Mouse (Mus musculus) kidney, embryonic 16.5 days (tissue): ENCODE measurements around the gene Oca2. TPM values are rescaled to one million over a fixed set of nuclear protein-coding genes. Genes with fewer than 3 reads are reported as not detected.

Experiments
- ATAC-seq: fragments of 200-750 bp; cut with Nextera tagmentation; 2 replicates; pipeline ENCODE4 v1.8.0; 2017; ENCODE audit warnings: moderate TSS enrichment; ENCODE audit not compliant: low FRiP score, low TSS enrichment
- H3K27ac ChIP-seq: fragments of 300-500 bp; sonication (generic); 2 replicates; pipeline ENCODE4 v1.5.1; 2014; ENCODE audit warnings: low read length
- H3K27me3 ChIP-seq: fragments of 300-500 bp; sonication (generic); 2 replicates; pipeline ENCODE4 v1.6.1; 2014; ENCODE audit warnings: low read length, control low read depth, mixed read lengths; ENCODE audit not compliant: insufficient read depth
- H3K36me3 ChIP-seq: fragments of 300-500 bp; sonication (generic); 2 replicates; pipeline ENCODE4 v1.6.1; 2014; ENCODE audit warnings: low read length, control low read depth, mixed read lengths; ENCODE audit not compliant: insufficient read depth
- H3K4me1 ChIP-seq: fragments of 300-500 bp; sonication (generic); 2 replicates; pipeline ENCODE4 v1.6.1; 2014; ENCODE audit warnings: low read length, control low read depth, mixed read lengths; ENCODE audit not compliant: insufficient read depth
- H3K4me2 ChIP-seq: fragments of 300-500 bp; sonication (generic); replicated peaks from 2 replicates; pipeline ENCODE4 v1.6.1; 2014; ENCODE audit warnings: low read depth, low read length
- H3K4me3 ChIP-seq: fragments of 300-500 bp; sonication (generic); 2 replicates; pipeline ENCODE4 v1.5.1; 2014; ENCODE audit warnings: mild to moderate bottlenecking, low read length
- H3K9ac ChIP-seq: fragments of 300-500 bp; sonication (generic); replicated peaks from 2 replicates; pipeline ENCODE4 v1.6.1; 2014; ENCODE audit warnings: low read length
- H3K9me3 ChIP-seq: fragments of 300-500 bp; sonication (generic); 2 replicates; pipeline ENCODE4 v1.6.1; 2016; ENCODE audit warnings: low read length, control low read depth
- whole genome bisulfite sequencing: fragments of 180-500 bp; shearing (Covaris S2); extraction: QIAGEN DNeasy Blood & Tissue Kit; methylation state at CpG from one replicate; pipeline ENCODE4 v1.1.7; 2014; 5-methylcytosine and 5-hydroxymethylcytosine counted together
- polyA plus RNA-seq: library from polyadenylated mRNA; unstranded; fragments of >200 nt; fragmentation: Nextera tagmentation; extraction: Ambion mirVana; gene quantifications from 2 replicates; pipeline ENCODE4 v1.2.1, GENCODE M21; 2015

The Oca2 gene
- polyA plus RNA-seq, 1 experiment from 2014 or later, result 0.12 TPM

DNA sequence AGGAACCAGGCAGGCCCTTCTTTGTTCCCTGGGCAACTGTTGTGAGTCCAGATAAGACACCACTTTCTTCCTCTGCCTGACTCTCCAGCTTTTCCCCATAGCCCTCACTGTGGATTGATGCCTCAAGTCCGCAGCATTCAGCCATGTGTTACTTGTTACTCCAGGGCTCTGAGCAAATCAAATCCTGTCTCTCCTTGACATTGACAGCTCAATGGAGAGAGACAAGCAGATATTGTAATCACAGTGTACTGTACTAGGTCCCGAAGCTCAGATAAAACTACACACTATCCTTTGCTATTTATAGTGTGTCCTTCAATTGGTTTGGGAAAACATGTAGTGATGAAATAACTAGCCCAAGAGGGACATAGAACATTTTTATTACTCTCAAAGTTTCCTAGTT is 258.7 kb downstream of the Oca2 start:
- H3K4me3 ChIP-seq, result no peak overlapping the region
- no peak for ATAC-seq
- no peaks in the 10 kb centered on the region for H3K9me3 ChIP-seq
- WGBS, result 69% methylated on average over 2 of the region's 2 CpGs
- H3K36me3 ChIP-seq, result no peaks in the 10 kb centered on the region
- H3K4me2 ChIP-seq, result no peak overlapping the region
- H3K27me3 ChIP-seq, result no peaks in the 10 kb centered on the region
- H3K9ac ChIP-seq, result no peak overlapping the region
- no peak overlapping the region for H3K27ac ChIP-seq
- no peaks in the 10 kb centered on the region for H3K4me1 ChIP-seq

- no peak overlapping the region for H3K4me3 ChIP-seq
- H3K4me1 ChIP-seq, result no peaks in the 10 kb centered on the region
- WGBS, result 54% methylated on average over 2 of the region's 2 CpGs
- no peaks in the 10 kb centered on the region for H3K9me3 ChIP-seq
- no peak overlapping the region for H3K9ac ChIP-seq
- no peaks in the 10 kb centered on the region for H3K36me3 ChIP-seq
- H3K27me3 ChIP-seq, result no peaks in the 10 kb centered on the region
- H3K4me2 ChIP-seq, result no peak overlapping the region
- ATAC-seq, result no peak
- no peak overlapping the region for H3K27ac ChIP-seq
Observed at GRCm38 (mm10) chr7:56499319-56499718, 259.8 kb downstream of the Oca2 start.

DNA sequence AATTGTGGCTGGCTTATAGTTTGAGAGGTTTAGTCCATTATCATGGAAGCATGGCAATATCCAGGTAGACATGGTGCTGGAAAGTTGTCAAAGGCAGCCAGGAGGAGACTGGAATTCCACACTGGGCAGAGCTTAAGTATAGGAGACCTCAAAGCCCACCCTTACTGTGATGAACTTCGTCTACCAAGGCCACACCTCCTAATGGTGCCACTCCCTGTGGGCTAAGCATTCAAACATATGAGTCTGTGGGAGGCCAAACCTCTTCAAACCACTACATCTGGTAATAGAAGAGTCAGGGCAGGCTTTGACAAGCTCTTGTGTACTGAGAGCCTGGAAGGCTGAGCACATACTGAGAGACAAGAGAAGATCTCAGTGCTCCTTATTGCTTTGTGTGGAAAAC is 260.2 kb downstream of the Oca2 start:
- Histone ChIP-seq H3K4me1 (no peaks in the 10 kb centered on the region), H3K4me3 (no peak overlapping the region), H3K36me3 (no peaks in the 10 kb centered on the region), H3K27ac (no peak overlapping the region), H3K4me2 (no peak overlapping the region), H3K9ac (no peak overlapping the region), H3K27me3 (no peaks in the 10 kb centered on the region), H3K9me3 (no peaks in the 10 kb centered on the region)
- WGBS, result 55% methylated on average over 1 of the region's 1 CpGs
- no peak for ATAC-seq

DNA sequence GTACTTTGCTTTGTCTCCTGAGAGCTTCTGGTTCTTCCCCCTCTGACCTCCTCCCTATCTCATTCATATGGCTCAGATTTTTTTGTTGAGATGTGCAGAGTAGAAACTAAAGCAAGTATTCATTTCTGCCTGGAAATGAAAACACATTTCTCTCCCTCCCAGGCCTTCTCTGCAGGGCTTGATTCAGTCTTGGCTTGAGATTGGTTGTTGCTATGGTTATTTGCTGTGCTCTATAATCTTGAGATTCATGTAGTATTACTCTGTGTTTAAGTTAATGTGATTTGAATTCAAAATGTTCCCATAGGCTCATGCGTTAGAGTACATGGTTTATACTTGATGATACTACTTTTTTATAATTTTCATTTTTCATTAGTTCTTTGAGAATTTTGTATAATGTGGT is 260.9 kb downstream of the Oca2 start:
- 85% methylated on average over 1 of the region's 1 CpGs for WGBS
- ATAC-seq, result no peak
- Histone ChIP-seq H3K4me1 (no peaks in the 10 kb centered on the region), H3K4me3 (no peak overlapping the region), H3K27me3 (no peaks in the 10 kb centered on the region), H3K9ac (no peak overlapping the region), H3K36me3 (no peaks in the 10 kb centered on the region), H3K27ac (no peak overlapping the region), H3K4me2 (no peak overlapping the region), H3K9me3 (no peaks in the 10 kb centered on the region)

DNA sequence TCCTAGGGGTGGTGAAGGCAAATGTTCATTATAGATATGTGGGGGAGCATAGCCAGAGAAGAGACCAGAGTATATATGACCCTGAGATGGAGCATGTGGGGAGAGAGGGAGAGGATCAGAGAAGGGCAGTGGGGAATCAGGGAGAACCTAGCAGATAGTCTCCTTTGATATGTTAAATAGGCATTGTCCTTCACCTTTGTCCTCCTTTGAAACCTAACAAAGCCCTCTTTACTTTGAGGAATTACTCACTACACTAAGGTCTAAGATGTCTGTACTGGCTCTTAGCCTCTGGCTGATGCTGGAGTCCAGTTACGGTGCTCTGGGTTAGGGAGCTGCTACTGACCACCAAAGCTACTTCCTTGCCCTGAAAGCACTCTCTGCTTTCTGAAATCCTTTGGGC is 279.0 kb downstream of the Oca2 start:
- H3K9ac ChIP-seq, result no peak overlapping the region
- H3K4me2 ChIP-seq, result no peak overlapping the region
- H3K4me3 ChIP-seq, result no peak overlapping the region
- H3K4me1 ChIP-seq, result no peaks in the 10 kb centered on the region
- 58% methylated on average over 1 of the region's 1 CpGs for WGBS
- H3K27me3 ChIP-seq, result no peaks in the 10 kb centered on the region
- H3K36me3 ChIP-seq, result no peaks in the 10 kb centered on the region
- no peak overlapping the region for H3K27ac ChIP-seq
- no peaks in the 10 kb centered on the region for H3K9me3 ChIP-seq
- no peak for ATAC-seq

DNA sequence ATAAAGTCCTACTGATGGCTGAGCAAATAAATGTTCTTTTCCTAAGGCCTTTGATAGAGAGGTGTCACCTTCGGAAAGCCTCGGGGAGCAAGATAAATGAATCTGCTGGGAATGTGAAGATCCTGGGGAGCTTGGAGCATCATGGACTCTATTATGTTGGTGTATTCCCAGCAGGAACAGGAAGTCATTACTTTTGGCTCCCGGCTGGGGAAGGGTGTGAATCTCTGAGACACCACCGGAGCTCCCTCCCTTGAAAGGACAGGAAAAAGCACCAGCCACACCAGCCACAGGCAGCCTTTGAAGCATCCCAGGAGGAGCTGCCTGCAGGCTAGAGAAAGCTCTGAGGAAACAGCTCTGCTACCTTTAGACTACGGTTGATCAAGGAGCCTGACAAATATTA is 280.2 kb downstream of the Oca2 start:
- 8% methylated on average over 5 of the region's 5 CpGs for WGBS
- Histone ChIP-seq H3K36me3 (no peaks in the 10 kb centered on the region), H3K4me1 (no peaks in the 10 kb centered on the region), H3K9ac (no peak overlapping the region), H3K27ac (no peak overlapping the region), H3K27me3 (no peaks in the 10 kb centered on the region), H3K9me3 (no peaks in the 10 kb centered on the region), H3K4me3 (no peak overlapping the region), H3K4me2 (no peak overlapping the region; the same call in 1 of the 2 replicates)
- no peak for ATAC-seq

DNA sequence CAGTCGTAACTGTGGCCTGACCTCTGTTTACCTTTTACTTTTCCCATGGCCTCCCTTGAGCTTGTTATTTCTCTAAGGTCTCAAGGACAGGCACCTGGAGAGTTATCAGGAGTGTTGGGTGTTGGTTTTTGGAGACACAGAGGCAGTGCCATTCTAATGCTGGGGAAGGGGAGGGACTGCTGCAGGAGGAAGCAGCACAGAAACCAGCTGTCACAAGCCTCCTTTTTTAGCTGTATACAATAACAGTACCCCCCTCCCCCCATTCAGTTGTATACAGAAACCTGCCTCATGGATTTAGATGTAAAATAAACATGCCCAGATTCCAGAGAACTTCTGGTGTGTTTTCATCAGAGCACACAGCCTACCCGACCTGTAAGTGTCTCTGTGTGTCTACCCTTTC is 295.3 kb downstream of the Oca2 start:
- Histone ChIP-seq H3K27me3 (no peaks in the 10 kb centered on the region), H3K9me3 (no peaks in the 10 kb centered on the region), H3K4me3 (no peak overlapping the region), H3K27ac (no peak overlapping the region), H3K9ac (no peak overlapping the region), H3K4me1 (no peaks in the 10 kb centered on the region), H3K4me2 (no peak overlapping the region), H3K36me3 (no peaks in the 10 kb centered on the region)
- 29% methylated on average over 2 of the region's 2 CpGs for WGBS
- ATAC-seq, result no peak

DNA sequence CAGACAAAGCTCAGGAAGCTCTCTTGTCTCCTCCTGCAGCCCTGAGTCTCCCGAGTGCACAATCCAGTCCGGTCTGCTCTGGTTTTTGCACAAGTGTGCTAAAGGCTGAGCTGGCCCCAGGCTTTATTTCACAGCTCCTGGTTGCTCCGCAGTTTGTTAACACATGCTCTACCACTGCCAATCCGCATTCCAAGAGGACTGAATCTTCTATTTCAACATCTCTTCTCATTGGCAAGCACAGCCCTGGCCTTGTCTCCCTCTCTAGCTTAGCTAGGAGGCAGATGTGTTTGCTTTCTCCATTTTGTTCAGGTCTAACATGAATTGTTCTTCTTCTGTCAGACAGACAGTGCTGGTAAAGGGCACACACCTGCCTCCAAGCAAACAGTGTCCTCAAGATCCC is 309.7 kb downstream of the Oca2 start:
- WGBS, result 59% methylated on average over 4 of the region's 4 CpGs
- Histone ChIP-seq H3K9me3 (no peaks in the 10 kb centered on the region), H3K4me1 (no peaks in the 10 kb centered on the region), H3K9ac (no peak overlapping the region), H3K4me2 (no peak overlapping the region), H3K36me3 (no peaks in the 10 kb centered on the region), H3K27me3 (no peaks in the 10 kb centered on the region), H3K4me3 (no peak overlapping the region), H3K27ac (no peak overlapping the region)
- no peak for ATAC-seq

- WGBS, result 15% methylated on average over 1 of the region's 1 CpGs
- H3K4me1 ChIP-seq, result no peaks in the 10 kb centered on the region
Observed at GRCm38 (mm10) chr7:56551804-56552203, 312.2 kb downstream of the Oca2 start.

More at GRCm38 (mm10) chr7:56551804-56552203, 312.2 kb downstream of the Oca2 start:
- Histone ChIP-seq H3K36me3 (no peaks in the 10 kb centered on the region), H3K4me2 (no peak overlapping the region), H3K9ac (no peak overlapping the region), H3K27me3 (no peaks in the 10 kb centered on the region), H3K4me3 (no peak overlapping the region), H3K27ac (no peak overlapping the region), H3K9me3 (no peaks in the 10 kb centered on the region)
- ATAC-seq, result no peak
